Mouse (Mus musculus) midbrain, embryonic 14.5 days (tissue): Measurements from ENCODE around the gene Rbms1. TPM values are rescaled to one million over a fixed set of nuclear protein-coding genes. Genes with fewer than 3 reads are reported as not detected.

ENCODE experiments used
- polyA plus RNA-seq: library from polyadenylated mRNA; unstranded; fragments of >200 nt; fragmentation: Nextera tagmentation; extraction: Ambion mirVana; gene quantifications from 2 replicates; pipeline ENCODE4 v1.2.1, GENCODE M21; 2014

The Rbms1 gene
- polyA plus RNA-seq, 1 experiment from 2014 or later = 41.1 TPM

Other genes with a start within 250 kb of the Rbms1 start
- gene Itgb6, start 240.5 kb downstream of the Rbms1 start, polyA plus RNA-seq = not detected in 2 replicates